Mouse (Mus musculus) frontal cortex, adult (tissue): Measurements from ENCODE around the gene Nbr1.

Experiments used
- ATAC-seq: cut with Nextera tagmentation; 2 replicates; pipeline ENCODE4 v1.9.2; 2017; ENCODE audit warnings: mild to moderate bottlenecking, moderate library complexity, mixed read lengths; ENCODE audit not compliant: low TSS enrichment

Nbr1 gene

GRCm38 (mm10) chr11:101551751-101552475, at the start of gene Nbr1, which contains the start of gene Brca1:
Gene Nbr1 (plus strand): TSS chr11:101552149.
Gene Brca1 (minus strand): TSS chr11:101551955.
- peak; percentile 72 for ATAC-seq

GRCm38 (mm10) chr11:101506269-101506780, 45.6 kb upstream of the Nbr1 start:
- ATAC-seq: no peak

DNA sequence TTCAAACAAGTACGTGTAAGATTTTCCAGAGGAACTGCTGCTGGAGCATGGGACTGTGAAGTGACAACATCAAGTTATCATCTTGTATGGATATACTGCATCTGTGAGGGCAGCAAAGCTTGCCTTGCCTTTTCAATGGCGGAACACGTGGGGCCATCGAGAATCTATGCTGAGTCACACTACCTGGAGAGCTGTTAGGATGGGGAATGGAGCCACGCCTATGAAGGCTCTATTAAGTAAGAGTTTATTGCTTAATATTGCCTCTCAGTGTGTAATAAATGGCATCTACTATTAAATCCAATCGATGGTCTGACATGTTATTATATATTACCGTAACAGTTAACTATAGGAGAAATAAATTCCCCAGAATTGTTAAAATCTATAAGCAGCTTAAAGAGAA, 44.9 kb upstream of the Nbr1 start:
- no peak for ATAC-seq

DNA sequence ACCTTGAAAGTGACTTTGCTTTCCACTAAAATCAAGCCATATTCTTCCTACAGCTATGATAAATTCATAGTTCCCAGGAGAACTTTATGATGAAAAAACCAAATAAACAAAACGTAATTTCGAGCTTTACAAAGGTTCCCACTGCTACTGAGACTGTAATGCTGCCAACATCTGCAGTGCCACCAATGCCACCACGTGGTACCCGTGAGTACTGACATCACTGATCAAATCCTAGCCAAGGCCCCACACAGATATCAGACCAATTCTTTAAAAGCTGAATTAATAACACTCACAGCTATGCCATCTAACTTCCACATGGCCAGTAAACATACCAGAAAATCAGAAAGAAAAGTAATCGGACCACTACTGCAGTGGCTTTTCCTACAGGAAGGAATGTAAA, 33.0 kb upstream of the Nbr1 start:
- ATAC-seq: no peak

DNA sequence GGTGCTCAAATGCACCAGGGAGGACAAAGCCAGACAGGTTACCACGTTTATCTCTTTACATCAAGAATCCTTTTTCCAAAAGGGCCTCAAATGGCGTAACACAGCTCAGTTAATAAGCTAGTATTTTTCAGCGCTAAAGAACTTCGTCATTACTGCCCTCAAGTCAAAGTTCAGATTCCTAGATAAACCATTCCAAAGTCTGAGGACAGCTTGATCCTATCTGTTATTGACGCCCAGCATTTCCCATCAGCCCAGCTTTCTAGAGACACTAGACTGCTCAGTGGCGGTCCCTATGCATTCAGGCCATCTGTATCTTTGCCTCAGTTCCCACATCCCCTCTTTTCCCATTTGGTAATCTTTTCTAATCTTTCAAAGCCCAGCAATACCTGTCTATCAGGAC, 32.6 kb upstream of the Nbr1 start:
- no peak for ATAC-seq

DNA sequence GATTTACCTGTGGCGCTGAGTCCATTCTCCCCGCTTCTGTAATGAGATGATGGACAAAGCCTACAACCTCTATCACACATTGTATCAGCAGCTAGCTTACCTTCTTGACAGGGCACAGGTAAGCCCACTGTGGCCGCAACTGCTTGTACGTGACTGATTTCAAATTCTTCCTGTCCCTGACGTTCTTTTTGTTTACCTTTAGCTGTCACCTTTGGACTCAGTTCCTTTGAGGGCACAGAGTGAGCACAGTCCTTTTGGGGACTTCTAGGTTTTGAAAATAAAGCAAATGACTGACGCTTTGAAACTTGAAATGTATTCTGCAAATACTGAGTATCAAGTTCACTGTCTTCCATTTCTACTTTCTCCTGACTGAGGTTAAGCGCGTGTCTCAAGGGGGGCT, 27.5 kb upstream of the Nbr1 start:
- ATAC-seq: no peak

- ATAC-seq: no peak
Measured at GRCm38 (mm10) chr11:101525056-101525455, 26.9 kb upstream of the Nbr1 start.

- no peak for ATAC-seq
Measured at GRCm38 (mm10) chr11:101525936-101526595, 25.9 kb upstream of the Nbr1 start.

- no peak for ATAC-seq
Measured at GRCm38 (mm10) chr11:101526686-101527085, 25.3 kb upstream of the Nbr1 start.

DNA sequence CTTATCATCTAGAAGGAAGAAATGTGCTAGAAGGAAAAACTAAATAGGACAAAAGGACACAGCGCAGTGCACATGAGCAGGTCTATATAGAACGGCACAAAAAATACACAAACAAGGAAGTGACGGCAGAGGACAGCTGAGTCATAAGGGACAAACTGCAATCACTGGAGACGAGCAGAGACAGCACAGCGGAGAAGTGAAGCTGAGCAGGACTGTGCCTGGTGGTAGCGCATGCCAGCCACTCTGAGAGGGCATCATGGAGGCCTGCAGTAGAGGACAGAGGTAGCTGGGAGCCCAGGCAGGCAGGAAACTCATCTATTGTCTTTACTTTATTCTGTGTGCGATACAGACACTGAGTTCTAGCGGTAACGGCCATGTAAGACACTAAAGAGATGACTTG, 8.4 kb upstream of the Nbr1 start:
- ATAC-seq: no peak

- peak; percentile 47; the same call in 1 of the 2 replicates for ATAC-seq
Measured at GRCm38 (mm10) chr11:101544132-101544531, 7.8 kb upstream of the Nbr1 start.

- no peak for ATAC-seq
Measured at GRCm38 (mm10) chr11:101548526-101548925, 3.4 kb upstream of the Nbr1 start.

DNA sequence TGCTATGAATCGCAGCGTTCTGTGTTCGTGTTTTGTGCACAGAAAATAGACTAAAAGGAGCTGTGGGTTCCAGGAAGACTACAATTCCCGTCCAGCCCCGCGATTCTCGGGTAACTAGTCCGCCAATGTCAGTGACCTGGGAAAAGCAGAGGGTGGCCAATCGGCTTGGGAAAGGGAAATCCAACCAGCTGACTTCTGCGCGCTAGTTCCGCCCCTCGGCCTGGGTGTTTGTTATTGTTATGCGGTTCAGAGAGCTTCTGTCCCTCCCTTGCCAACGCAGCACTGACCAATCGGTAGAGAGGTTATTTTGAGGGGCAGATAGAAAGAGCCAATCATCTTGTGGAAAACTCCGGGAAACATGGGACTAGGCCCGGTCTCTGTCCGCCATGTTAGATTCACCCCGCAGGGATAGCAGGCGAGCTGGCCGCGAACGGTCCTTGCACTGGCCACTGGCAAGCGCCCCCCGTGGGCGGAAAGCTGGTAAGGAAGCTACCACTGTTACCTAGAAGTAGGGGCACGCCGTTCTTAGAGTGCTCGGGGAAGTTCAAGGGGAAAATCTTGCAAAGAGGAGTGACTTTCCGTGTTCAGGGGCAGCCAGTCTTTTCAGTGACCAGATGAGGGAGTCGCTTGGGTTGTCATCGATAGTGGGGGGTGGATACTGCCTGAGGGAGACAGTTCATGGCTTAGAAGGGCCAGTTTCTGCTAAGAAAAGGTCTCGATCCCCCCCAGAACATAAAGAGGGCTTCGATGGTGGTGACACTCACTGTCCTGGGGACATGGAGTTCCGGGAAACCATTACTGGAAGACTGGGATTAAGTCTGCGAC, 739 bp downstream of the Nbr1 start:
- peak; percentile 96 for ATAC-seq

GRCm38 (mm10) chr11:101553354-101553930, 1.5 kb downstream of the Nbr1 start:
- ATAC-seq: no peak

DNA sequence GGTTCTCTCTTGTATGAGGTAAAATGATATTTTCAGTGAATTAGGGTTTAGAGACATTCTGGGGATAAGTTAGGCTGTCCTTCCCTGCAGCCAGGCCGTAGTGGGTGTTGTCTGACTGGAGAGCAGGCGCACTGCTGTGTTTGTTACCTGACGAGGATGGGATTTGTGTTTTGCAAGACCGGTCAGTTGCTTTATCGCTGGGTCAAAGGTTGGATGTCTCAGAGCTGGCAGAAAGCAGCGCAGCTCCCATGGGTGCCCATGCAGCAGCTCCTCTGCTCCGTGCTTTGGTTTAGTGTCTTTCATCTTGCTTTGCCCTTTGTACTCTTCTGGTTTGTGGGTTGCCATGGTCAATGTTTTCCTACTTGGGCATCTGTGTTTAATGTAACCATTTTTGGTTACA, 4.6 kb downstream of the Nbr1 start:
- no peak for ATAC-seq

GRCm38 (mm10) chr11:101556954-101557353, 5.0 kb downstream of the Nbr1 start:
- no peak for ATAC-seq

- no peak for ATAC-seq
Measured at GRCm38 (mm10) chr11:101562391-101562790, 10.4 kb downstream of the Nbr1 start.

DNA sequence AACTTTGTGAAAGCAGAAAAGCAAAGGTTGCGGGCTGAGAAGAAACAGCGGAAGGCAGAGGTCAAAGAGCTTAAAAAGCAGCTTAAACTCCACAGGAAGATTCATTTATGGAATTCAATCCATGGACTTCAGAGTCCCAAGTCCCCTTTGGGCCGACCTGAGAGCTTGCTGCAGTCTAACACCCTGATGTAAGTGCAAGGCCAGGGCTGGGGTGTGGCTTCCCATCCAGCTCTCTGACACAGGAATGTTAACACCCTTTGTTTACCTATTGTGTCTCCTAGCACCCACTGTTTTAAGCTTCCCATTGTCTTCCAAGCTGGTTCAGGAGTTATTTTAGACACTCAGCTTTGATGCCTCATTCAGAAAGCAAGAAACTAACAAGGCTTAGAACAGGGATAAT, 16.5 kb downstream of the Nbr1 start:
- ATAC-seq: no peak

DNA sequence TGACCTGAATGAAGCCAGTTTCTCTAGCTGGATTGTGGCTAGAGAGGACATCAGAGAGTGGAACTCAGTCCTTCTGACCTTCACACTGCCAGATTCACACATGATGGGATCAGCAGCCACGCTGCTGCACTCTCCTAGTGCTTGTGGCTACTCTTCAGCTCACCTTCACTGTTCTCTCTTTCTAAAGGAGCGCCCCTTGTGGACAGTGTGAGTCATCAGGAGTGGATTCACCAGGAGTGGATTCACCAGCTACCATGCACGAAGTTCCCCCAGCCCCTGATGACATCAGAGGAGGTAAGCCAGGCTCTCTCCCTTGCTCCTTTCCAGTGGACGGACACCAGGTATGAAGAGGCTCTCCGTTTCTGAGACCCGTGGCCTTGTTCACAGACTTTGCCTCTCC, 24.2 kb downstream of the Nbr1 start:
- no peak for ATAC-seq

DNA sequence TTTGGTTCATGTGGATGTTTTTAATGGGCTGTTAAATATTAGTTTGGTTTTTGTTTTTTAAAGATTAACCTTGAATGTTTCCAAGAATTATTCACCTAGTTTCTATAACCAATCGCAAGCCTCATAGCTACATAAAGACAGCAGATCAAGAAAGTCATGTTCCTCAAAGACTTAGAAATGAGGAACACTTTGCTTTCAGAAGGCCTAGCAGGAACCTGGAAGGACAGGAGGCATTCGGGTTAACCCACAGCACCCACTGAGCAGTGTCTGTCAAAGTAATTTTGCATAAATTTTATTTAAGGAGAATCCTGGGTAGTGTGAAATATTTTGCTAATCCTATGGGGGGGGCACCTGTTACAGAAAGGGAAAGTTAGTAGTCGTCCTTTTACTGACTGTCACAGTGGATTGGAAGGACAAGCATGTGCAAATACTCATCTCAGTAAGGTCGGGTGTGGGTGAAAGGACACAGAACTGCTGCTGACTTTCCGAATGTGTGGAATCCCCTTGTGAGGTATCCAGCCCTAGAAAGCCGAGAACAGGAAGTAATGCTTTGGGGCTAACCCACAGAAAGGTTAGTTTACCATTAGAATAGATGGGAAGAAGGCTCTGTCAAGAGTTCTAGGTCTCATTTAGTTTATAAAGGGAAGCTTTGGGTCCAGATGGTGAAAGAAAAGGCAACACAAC, 29.3 kb downstream of the Nbr1 start:
- ATAC-seq: no peak
